Mouse (Mus musculus) cerebellum, postnatal 10 days (tissue): Measurements from ENCODE around the gene Ndrg4.

Experiments
- DNase-seq, 2 experiments: peaks; one replicate each; pipeline ENCODE4 v3.0.0; 2021; ENCODE audit warnings: mixed read lengths in 2 of 2

Ndrg4 gene

DNA sequence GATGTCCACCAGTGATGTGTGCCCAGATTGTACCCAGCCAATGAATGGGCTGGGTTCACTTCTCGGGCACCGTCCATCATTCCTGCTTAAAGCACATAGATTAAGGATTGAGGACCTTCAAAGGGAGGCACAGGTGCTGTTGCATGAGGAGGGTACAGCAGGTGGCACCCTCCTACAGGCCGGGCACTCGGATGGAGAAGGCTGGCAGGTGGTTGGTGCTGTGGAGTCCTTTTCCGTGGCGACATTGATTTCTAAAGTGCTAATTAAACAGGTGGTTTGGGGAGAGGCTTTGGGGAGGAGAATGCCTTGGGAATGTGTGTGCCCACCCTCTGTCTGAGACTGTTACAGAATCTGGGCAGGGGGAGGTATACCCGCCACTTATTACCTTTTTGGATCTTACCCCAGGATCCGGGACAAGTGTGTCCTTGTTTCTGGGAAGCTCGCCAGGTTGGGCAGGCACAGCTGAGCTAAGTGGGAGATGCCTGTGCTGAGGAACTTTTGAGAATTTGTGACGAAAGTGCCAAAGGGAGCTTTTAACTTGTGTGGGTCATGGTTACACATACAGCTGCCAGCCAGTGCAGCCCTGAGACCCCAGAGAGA is 11.4 kb downstream of the Ndrg4 start:
- DNase-seq: peak in 1 of 2 experiments; percentile 53

GRCm38 (mm10) chr8:95690929-95691541 is 14.3 kb downstream of the Ndrg4 start:
- DNase-seq: no peak

- DNase-seq: peak in 1 of 2 experiments; percentile 48
Observed at GRCm38 (mm10) chr8:95694631-95695030, 17.9 kb downstream of the Ndrg4 start.

DNA sequence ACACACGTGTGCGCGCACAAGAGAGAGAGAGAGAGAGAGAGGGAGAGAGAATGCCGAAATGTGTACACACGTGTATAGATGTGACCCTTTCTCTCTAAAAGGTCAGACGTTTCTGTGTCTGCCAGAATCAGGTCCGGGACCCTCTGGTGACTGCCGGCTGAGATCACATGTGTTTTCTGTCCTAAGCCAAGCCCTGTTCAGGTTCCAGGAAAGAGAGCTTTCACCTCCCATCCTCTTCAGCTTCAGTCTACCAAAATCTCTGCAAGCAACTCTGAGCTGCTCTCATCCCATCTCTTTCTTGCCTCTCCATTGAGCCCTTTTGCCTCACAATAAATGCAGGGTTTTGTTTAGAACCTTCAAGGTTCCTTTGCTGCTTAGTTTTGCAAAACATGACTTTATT is 19.9 kb downstream of the Ndrg4 start:
- DNase-seq: no peak

DNA sequence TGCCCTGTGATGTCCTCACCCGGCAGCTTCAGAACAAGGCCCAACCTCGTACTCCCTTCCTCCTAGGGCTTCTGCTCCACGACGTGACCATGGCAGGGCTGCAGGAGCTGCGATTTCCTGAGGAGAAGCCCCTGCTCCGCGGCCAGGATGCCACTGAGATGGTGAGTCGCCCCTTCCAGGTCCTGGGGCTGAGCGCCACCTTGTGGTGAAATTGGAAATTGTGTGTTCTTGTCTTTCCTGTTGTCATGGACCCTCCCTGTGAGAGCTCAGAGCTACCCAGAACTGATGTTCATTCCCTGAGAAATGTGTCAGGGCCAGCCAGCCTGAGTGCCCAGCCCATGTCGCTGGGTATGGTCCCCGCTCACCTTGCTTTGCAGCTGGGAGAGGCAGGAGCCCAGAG is 20.3 kb downstream of the Ndrg4 start:
- peak; percentile 96 to 98 for DNase-seq

DNA sequence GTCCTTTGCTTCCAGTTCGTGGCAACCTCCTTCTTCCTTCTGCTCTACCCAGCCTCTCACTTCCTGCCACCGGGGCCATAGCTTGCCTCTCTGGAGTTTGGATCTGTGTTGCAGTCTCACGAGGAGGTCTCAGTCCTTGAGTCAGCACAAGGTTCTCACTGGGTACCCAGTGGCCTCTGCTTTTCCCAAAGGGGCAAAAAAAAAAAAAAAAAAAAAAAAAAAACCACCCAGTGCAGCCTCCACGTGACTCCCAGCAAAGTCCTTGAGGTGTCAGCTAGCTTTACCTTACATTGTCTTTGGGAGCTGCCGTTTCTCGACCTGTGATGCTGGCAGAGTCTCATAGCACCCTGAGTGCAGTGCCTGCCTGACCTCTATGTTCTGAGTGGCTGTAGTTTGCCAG is 21.4 kb downstream of the Ndrg4 start:
- no peak for DNase-seq

DNA sequence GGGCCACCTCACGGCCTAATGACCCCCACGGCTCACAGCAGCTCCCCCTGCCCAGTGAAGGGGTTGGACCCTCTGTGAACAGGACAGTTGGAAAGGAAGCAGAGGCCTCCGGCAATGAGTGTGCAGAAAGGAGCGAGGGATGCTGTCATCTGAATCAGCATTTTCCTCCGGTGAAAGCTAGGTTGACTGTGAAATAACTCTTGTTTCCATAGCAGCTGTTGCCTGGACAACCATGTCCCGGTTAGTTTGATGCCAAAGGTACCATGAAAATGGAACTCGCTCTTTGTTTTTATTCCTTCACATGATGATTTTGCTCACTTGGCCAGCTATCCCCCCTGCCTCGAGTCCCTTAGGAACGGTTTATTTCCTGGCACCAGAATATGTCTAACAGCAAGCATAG is 23.5 kb downstream of the Ndrg4 start:
- DNase-seq: peak; percentile 65 to 72

DNA sequence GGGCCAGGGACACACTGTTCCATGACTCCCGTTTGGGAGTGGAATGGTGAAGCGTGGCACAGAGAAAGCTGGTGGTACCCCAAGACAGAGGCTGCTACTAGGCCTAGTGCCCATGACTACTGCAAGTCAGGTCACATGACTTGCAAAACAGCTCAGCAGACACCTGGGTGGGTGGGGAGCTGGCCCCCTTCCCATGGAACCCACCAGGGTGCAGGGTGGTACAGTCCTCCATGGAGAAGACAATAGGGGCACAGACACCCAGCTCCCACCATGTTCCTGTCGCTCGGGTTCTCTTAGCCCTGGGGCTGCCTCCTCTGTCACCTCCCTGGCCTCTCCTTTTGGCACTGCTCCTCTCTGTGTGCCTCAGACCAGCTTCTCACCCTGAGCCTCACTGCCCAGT is 25.0 kb downstream of the Ndrg4 start:
- no peak for DNase-seq

GRCm38 (mm10) chr8:95702480-95703446 is 26.0 kb downstream of the Ndrg4 start:
- DNase-seq: peak; percentile 95 to 97

DNA sequence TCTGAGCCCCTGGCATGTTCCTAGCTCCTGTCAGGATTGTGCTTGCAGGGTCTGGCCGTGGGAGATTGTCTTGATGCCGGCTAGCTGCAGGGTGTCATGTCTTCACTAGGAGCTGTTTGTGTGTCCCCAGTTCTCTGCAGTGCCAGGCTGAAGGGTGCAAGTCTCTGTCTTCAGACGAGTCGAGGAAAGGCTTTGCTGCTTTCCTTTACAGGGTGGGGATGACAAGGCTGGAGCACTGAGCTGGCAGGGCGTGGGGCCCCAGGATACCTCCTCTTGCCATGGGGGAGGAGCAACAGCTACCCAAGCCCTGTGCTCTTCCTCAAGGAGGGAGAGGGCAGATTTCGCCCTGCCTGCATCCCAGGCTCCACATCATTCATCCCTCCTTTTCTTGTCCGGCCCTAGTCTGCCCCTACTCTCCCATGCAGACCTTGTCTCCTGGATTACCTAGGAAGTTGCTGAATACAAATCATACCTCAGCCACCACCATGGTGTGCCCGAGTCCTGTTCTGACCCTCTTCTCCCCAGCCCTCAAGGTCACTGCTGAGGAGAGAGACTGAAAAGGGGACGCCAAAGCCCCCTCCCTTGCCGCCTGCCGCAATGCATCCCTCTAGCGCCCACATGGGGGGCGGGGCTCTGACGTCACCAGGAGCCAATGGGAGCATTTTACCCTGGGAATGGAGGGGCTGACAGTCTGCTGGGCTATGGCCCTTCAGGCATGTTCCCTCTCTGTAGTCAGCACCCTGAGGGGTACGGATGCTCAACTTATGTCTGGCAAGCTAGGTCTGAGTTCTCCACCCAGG is 26.9 kb downstream of the Ndrg4 start:
- peak; percentile 97 for DNase-seq

DNA sequence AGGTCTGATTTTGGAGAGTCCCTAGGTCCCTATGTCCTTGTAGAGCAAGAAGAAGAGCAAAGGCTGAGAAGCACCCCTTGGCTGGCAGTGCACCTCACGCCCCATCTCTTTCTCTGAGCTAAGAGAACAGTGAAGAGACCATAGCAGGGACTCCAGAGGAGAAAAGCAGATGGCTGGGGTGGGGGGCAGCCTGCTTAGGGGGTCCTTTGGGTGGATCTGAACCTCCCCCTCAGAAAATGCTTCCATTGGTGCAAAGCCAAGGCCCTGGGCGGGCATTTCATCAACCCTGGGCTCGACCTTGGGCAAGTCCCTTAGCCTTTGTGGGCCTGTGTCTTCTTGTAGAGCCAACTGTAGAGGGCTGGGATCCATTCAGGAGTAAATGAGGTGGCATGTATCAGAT is 27.8 kb downstream of the Ndrg4 start:
- DNase-seq: no peak

DNA sequence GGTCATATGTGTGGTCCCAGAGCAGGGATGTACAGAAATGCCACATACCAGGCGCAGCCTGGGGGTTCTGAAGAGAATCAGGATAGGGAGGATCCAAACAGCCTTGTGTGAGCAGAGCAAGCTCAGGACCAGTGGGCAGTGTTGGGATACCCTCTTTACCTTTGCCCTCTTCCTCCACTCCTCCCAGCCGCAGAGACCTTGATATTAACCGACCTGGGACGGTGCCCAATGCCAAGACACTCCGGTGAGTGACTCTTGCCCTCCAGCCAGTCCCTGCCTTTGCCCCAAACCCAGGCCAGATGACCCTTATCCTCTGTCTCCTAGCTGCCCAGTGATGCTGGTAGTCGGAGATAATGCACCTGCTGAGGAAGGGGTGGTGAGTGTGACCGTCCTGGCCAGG is 32.8 kb downstream of the Ndrg4 start:
- DNase-seq: no peak

- no peak for DNase-seq
Observed at GRCm38 (mm10) chr8:95711029-95711428, 34.2 kb downstream of the Ndrg4 start.

GRCm38 (mm10) chr8:95712395-95712794 is 35.6 kb downstream of the Ndrg4 start:
- DNase-seq: no peak

DNA sequence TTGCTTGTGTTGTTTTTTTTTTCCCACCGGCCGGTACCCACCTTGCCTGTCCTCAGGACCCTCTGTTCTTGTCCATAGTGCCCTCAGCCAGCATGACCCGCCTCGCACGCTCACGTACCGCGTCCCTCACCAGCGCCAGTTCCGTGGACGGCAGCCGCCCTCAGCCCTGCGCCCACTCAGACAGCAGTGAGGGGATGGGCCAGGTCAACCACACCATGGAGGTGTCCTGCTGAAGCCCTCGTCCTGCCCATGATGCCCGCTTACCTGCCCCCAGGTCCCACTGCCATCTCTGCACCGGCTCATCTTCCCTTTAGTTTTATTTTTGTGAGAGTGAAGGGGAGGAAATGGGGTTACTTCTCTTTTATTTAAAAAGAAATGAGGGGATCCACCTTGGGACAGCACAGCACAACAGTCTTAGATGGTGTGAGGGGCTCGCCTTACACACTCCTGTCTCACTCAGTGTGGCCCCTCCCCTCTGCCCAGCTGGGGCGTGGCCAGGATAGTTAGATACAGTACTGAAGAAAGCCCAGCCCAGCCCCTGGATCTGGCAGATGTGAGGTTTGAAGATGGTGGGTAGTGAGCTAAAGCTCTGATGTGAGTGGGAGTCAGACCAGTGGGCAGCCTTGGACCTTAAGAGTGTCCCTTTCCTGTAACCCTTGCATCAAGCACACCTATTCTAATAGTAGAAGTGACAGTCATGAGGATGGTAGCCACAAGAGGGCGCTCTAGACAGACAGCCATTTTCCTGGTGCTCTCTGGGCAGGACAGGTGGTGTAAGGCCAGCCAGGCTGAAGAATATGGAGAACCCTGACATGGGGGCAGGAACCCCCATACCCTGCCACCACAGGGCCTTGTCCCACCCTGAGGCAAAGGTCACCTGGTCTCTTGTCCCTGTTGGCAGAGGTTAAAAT is 36.6 kb downstream of the Ndrg4 start:
- peak; percentile 81 to 88 for DNase-seq

DNA sequence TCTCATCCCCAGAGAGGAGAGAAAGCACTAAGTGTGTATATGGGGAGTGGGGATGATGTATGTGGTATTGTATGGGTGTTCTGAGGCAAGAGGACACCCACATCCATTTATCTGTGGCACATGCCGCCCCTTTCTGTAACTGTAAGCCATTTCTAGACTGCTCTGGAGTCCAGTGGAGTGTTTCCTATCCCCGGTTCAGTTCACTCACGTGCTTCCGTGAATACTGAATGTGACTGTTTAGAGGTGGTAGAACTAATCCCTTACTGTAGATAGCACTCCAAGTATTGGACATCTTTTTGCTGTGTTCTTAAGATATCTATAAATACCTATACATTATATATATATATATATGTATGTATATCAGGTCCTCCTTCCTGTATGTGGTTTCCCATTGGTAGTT is 37.6 kb downstream of the Ndrg4 start:
- DNase-seq: peak in 1 of 2 experiments; percentile 5

- DNase-seq: peak in 1 of 2 experiments; percentile 24
Observed at GRCm38 (mm10) chr8:95714837-95715413, 38.1 kb downstream of the Ndrg4 start.

DNA sequence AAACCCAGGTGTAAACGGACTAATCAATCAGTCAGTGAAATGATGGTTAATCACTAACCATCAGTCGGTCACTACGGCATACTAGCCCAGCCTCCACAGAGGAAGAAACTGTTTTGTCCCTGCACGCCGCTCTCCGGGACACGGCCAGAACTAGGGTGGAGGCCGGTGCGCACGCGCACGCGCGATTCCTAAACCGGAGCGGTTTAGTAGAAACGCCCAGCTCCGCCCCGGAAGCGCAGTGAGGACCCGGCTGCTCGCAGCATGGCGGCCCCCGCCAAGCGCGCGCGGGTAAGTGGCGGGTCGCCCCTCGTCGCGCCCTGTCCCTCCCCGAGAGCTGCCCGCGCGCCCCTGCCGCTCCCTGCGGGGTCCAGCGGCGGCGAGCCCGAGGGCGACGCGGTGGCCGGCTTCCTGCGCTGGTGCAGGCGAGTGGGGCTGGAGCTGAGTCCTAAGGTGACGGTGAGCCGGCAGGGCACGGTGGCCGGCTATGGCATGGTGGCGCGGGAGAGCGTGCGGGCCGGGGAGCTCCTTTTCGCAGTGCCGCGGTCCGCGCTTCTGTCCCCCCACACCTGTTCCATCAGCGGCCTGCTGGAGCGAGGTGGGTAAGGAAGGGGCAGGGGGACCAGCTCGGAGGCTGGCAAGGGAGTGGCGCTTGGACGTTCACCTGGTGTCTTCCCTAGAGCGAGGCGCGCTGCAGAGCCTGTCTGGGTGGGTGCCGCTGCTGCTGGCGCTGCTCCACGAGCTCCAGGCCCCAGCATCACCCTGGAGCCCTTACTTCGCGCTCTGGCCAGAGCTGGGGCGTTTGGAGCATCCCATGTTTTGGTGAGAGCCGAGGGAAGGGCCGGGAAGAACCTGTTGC is 39.1 kb downstream of the Ndrg4 start, which contains the start of gene Setd6:
Gene Setd6, plus strand, starts transcription at position 206 of the 856 bp plus-strand sequence.
- peak; percentile 89 to 91 for DNase-seq

- peak in 1 of 2 experiments; percentile 13 for DNase-seq
Observed at GRCm38 (mm10) chr8:95716546-95717335, 40.0 kb downstream of the Ndrg4 start.
